Mouse (Mus musculus): ENCODE results near the gene Cdk5rap3. TPM values are rescaled to one million over a fixed set of nuclear protein-coding genes. Genes with fewer than 3 reads are reported as not detected.

Cdk5rap3 gene
- total and polyA plus RNA-seq, 2 experiments from 2014 or later = 23.6 to 45.1 TPM

GRCm38 (mm10) chr11:96929096-96929765 is 12.9 kb upstream of the Cdk5rap3 start:
- H3K9me3 ChIP-seq (replicated peaks; ENCODE audit: control insufficient read depth, low read length) = no peaks in the 10 kb centered on the region
- TF ChIP-seq CTCF (IDR thresholded peaks at IDR 0.05; ENCODE audit: low read depth) (no peak), EP300 (IDR thresholded peaks at IDR 0.05; ENCODE audit: low read depth) (no peak)
- H3K9ac ChIP-seq (replicated peaks; ENCODE audit: low read depth, low read length) = no peak overlapping the region
- peaks cover 26% of the 10 kb centered on the region for H3K27me3 ChIP-seq (ENCODE audit: control insufficient read depth, insufficient read depth, low read length)
- no peak for DNase-seq (ENCODE audit: low spot score)
- H3K4me3 ChIP-seq (ENCODE audit: low read depth, low read length) = no peak overlapping the region
- H3K4me2 ChIP-seq (ENCODE audit: low read depth, low read length) = no peak overlapping the region
- ATAC-seq (ENCODE audit: insufficient read depth, low read depth) = no peak
- H3K36me3 ChIP-seq (replicated peaks; ENCODE audit: control insufficient read depth, insufficient read depth, low read length) = no peaks in the 10 kb centered on the region
- WGBS = 21% methylated on average over 13 of the region's 13 CpGs
- H3K4me1 ChIP-seq (ENCODE audit: control insufficient read depth, insufficient read depth) = no peaks in the 10 kb centered on the region
- no peak overlapping the region for H3K27ac ChIP-seq (ENCODE audit: low read depth)

- Histone ChIP-seq H3K36me3 (replicated peaks; ENCODE audit: control insufficient read depth, insufficient read depth, low read length) (no peaks in the 10 kb centered on the region), H3K27me3 (ENCODE audit: control insufficient read depth, insufficient read depth, low read length) (peaks cover 26% of the 10 kb centered on the region), H3K4me1 (ENCODE audit: control insufficient read depth, insufficient read depth) (no peaks in the 10 kb centered on the region), H3K9ac (replicated peaks; ENCODE audit: low read depth, low read length) (no peak overlapping the region), H3K4me3 (ENCODE audit: low read depth, low read length) (no peak overlapping the region), H3K4me2 (ENCODE audit: low read depth, low read length) (no peak overlapping the region), H3K27ac (ENCODE audit: low read depth) (no peak overlapping the region), H3K9me3 (replicated peaks; ENCODE audit: control insufficient read depth, low read length) (no peaks in the 10 kb centered on the region)
- no peak for DNase-seq (ENCODE audit: low spot score)
- WGBS = 8% methylated on average over 5 of the region's 5 CpGs
- ATAC-seq (ENCODE audit: insufficient read depth, low read depth) = no peak
- TF ChIP-seq EP300 (IDR thresholded peaks at IDR 0.05; ENCODE audit: low read depth) (no peak), CTCF (IDR thresholded peaks at IDR 0.05; ENCODE audit: low read depth) (no peak)
These were observed 12.4 kb upstream of the Cdk5rap3 start for GRCm38 (mm10) chr11:96928691-96929090.

GRCm38 (mm10) chr11:96928088-96928487 is 11.8 kb upstream of the Cdk5rap3 start, which contains the start of gene Prr15l:
Gene Prr15l (plus strand): TSS chr11:96928104.
- Histone ChIP-seq H3K27me3 (ENCODE audit: control insufficient read depth, insufficient read depth, low read length) (peaks cover 26% of the 10 kb centered on the region), H3K36me3 (replicated peaks; ENCODE audit: control insufficient read depth, insufficient read depth, low read length) (no peaks in the 10 kb centered on the region), H3K9me3 (replicated peaks; ENCODE audit: control insufficient read depth, low read length) (no peaks in the 10 kb centered on the region), H3K4me3 (ENCODE audit: low read depth, low read length) (no peak within 1 kb of the TSS), H3K9ac (replicated peaks; ENCODE audit: low read depth, low read length) (no peak within 1 kb of the TSS), H3K4me2 (ENCODE audit: low read depth, low read length) (no peak within 1 kb of the TSS), H3K4me1 (ENCODE audit: control insufficient read depth, insufficient read depth) (no peaks in the 10 kb centered on the region), H3K27ac (ENCODE audit: low read depth) (no peak within 1 kb of the TSS)
- 66% methylated on average over 2 of the region's 2 CpGs for WGBS
- DNase-seq (ENCODE audit: low spot score) (no peak), ATAC-seq (ENCODE audit: insufficient read depth, low read depth) (no peak)
- TF ChIP-seq CTCF (IDR thresholded peaks at IDR 0.05; ENCODE audit: low read depth) = no peak
- no peak for TF ChIP-seq EP300 (IDR thresholded peaks at IDR 0.05; ENCODE audit: low read depth)

GRCm38 (mm10) chr11:96926587-96926986 is 10.3 kb upstream of the Cdk5rap3 start:
- H3K36me3 ChIP-seq (replicated peaks; ENCODE audit: control insufficient read depth, insufficient read depth, low read length) = no peaks in the 10 kb centered on the region
- ATAC-seq (ENCODE audit: insufficient read depth, low read depth) (no peak), DNase-seq (ENCODE audit: low spot score) (no peak)
- no peak overlapping the region for H3K27ac ChIP-seq (ENCODE audit: low read depth)
- no peaks in the 10 kb centered on the region for H3K9me3 ChIP-seq (replicated peaks; ENCODE audit: control insufficient read depth, low read length)
- peaks cover 26% of the 10 kb centered on the region for H3K27me3 ChIP-seq (ENCODE audit: control insufficient read depth, insufficient read depth, low read length)
- no peaks in the 10 kb centered on the region for H3K4me1 ChIP-seq (ENCODE audit: control insufficient read depth, insufficient read depth)
- TF ChIP-seq CTCF (IDR thresholded peaks at IDR 0.05; ENCODE audit: low read depth) (no peak), EP300 (IDR thresholded peaks at IDR 0.05; ENCODE audit: low read depth) (no peak)
- 58% methylated on average over 5 of the region's 5 CpGs for WGBS
- H3K4me2 ChIP-seq (ENCODE audit: low read depth, low read length) = no peak overlapping the region
- H3K9ac ChIP-seq (replicated peaks; ENCODE audit: low read depth, low read length) = no peak overlapping the region
- no peak overlapping the region for H3K4me3 ChIP-seq (ENCODE audit: low read depth, low read length)

GRCm38 (mm10) chr11:96925469-96926148 is 9.3 kb upstream of the Cdk5rap3 start:
- Histone ChIP-seq H3K36me3 (replicated peaks; ENCODE audit: control insufficient read depth, insufficient read depth, low read length) (no peaks in the 10 kb centered on the region), H3K4me1 (ENCODE audit: control insufficient read depth, insufficient read depth) (no peaks in the 10 kb centered on the region), H3K27me3 (ENCODE audit: control insufficient read depth, insufficient read depth, low read length) (peaks cover 26% of the 10 kb centered on the region), H3K9me3 (replicated peaks; ENCODE audit: control insufficient read depth, low read length) (no peaks in the 10 kb centered on the region), H3K4me3 (ENCODE audit: low read depth, low read length) (no peak overlapping the region), H3K4me2 (ENCODE audit: low read depth, low read length) (no peak overlapping the region), H3K9ac (replicated peaks; ENCODE audit: low read depth, low read length) (no peak overlapping the region), H3K27ac (ENCODE audit: low read depth) (no peak overlapping the region)
- TF ChIP-seq EP300 (IDR thresholded peaks at IDR 0.05; ENCODE audit: low read depth) = no peak
- TF ChIP-seq CTCF (IDR thresholded peaks at IDR 0.05; ENCODE audit: low read depth) = no peak
- 82% methylated on average over 12 of the region's 12 CpGs for WGBS
- ATAC-seq (ENCODE audit: insufficient read depth, low read depth) (no peak), DNase-seq (ENCODE audit: low spot score) (no peak)
